Mouse (Mus musculus): ENCODE measurements at regions not wholly inside any gene's neighbourhood (a gene's known extent, or its start where the extent isn't known, plus 50 kb on each side); places are given as distances from the start of the nearest gene placed in this dataset.

DNA sequence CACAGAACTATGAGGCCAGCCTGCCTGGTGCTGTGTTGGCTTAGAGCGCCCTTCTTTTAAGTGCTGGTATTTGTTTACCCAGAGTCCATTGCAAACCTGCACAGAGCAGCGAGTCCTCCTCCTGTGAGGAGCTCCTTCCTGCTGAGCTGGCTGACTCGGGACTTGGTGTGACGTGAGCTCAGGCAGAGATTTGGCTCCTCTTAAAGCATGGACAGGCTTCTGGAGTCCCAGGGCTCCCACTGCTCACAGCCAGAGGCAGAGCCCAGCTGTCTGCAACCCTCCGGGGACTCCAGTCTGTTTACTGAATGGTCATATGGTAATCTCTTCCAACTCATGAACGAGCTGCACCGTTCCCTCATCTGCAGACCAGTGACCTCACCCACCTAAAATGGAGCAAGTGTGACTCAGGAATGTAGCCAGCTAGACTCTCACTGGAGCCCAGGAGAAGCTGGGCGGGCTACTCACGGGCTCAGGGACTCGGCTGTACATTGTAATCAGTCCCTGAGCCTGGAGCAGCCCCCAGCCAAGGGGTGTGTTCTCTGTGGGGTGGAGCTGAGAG lies 715.6 kb upstream of the Car8 start:
- no peak for TF ChIP-seq GATA1 (IDR thresholded peaks at IDR 0.05; ENCODE audit: borderline replicate concordance, low read length)
- TF ChIP-seq FLI1 (IDR thresholded peaks at IDR 0.05; ENCODE audit: low read length) = no peak

Data from megakaryocyte, embryonic 14.5 days (primary cell).